Mouse (Mus musculus) right cerebral cortex, adult 18-20 months (tissue): ENCODE data around the gene Tacstd2.
"Not testable (repeated sequence)": the region's sequence is repeated elsewhere in the genome, so short reads cannot be mapped to it uniquely, and the experiment has no call there.

ENCODE experiments used
- DNase-seq: peaks from one replicate; pipeline ENCODE4 v3.0.0; 2022; ENCODE audit warnings: mixed read lengths

Tacstd2 gene

GRCm38 (mm10) chr6:67535777-67536054 is at the start of gene Tacstd2:
TSS of gene Tacstd2 (minus strand) at chr6:67535796.
- DNase-seq = no peak

- no peak for DNase-seq
These were observed 30.7 kb upstream of the Tacstd2 start for GRCm38 (mm10) chr6:67566270-67566669.

- no peak for DNase-seq
These were observed 19.8 kb upstream of the Tacstd2 start for GRCm38 (mm10) chr6:67555376-67555775.

- no peak for DNase-seq
These were observed 14.0 kb upstream of the Tacstd2 start for GRCm38 (mm10) chr6:67549550-67549949.

- no peak for DNase-seq
These were observed 405 bp downstream of the Tacstd2 start for GRCm38 (mm10) chr6:67535005-67535776.

- DNase-seq = no peak
These were observed 1.2 kb downstream of the Tacstd2 start for GRCm38 (mm10) chr6:67534191-67535004.

- DNase-seq = peak; percentile 15
These were observed 2.7 kb downstream of the Tacstd2 start for GRCm38 (mm10) chr6:67532665-67533440.

- DNase-seq = no peak
These were observed 3.8 kb downstream of the Tacstd2 start for GRCm38 (mm10) chr6:67531822-67532162.

- DNase-seq = peak; percentile 11
These were observed 4.4 kb downstream of the Tacstd2 start for GRCm38 (mm10) chr6:67530992-67531821.

GRCm38 (mm10) chr6:67526356-67526755 is 9.2 kb downstream of the Tacstd2 start:
- DNase-seq = no peak

GRCm38 (mm10) chr6:67510752-67511151 is 24.8 kb downstream of the Tacstd2 start:
- DNase-seq = peak; percentile 39

GRCm38 (mm10) chr6:67501938-67502337 is 33.7 kb downstream of the Tacstd2 start:
- not testable (repeated sequence) for DNase-seq

GRCm38 (mm10) chr6:67491755-67492154 is 43.8 kb downstream of the Tacstd2 start, which contains the start of gene Il23r:
TSS of gene Il23r (minus strand) at chr6:67491855.
- no peak for DNase-seq
